Mouse (Mus musculus) embryonic stem cell, embryonic (primary cell): ENCODE data around the gene Dynll1.

Experiments
- CTCF ChIA-PET, 4 experiments: fragments of 300-600 bp in 2 of 4; fragments of 350-600 bp in 2 of 4; sonication (Branson Sonifier 250); formaldehyde crosslinking; loops; one replicate each; lab custom pipeline; 2022; ENCODE audit warnings: inconsistent platforms in 2 of 4; lab: Charles Lee
- POLR2A ChIA-PET, 4 experiments: fragments of 300-600 bp in 2 of 4; fragments of 350-600 bp in 2 of 4; sonication (Branson Sonifier 250); formaldehyde crosslinking; loops; one replicate each; lab custom pipeline; 2022; ENCODE audit warnings: antibody characterized with exemption in 4 of 4, inconsistent platforms in 1 of 4; lab: Charles Lee

Dynll1 gene

DNA sequence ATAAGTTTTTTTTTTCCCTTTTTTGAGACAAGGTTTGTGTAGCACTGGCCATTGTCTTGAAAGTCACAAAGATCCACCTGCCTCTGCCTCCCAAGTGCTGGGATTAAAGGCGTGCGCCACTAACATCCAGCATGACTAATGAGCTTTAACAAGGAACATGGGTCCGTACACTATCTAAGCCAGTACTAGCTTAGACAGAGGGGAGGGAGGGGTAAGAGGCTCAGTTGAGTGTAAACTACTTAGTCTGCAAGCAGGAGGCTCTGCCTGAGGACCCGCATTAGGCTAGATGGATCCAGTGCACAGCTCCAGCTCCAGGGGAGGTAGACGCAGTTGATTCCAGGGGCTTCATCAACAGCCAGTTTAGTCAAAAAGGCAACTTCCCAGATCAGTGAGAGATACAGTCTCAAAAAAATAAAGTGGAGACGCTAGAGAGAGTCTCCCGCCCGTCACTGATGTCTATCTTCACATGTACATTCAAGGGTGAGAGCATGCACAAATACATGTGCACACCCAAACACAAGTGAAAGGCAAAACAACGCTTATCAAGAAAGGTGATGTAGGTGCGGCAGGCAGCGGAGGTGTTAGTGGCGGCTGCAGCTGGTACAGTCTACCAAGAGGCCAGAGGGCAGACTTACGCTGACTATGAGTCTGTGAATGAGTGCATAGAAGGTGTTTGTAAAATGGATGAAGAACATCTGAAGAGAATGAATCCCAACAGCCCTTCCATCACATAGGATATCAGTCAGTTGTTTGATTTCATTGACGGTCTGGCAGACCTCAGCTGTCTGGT lies 38.1 kb downstream of the Dynll1 start:
- ChIA-PET POLR2A (interaction anchor here (0.5 to 3.8 kb wide), 14 partner anchors 9 to 275 kb away, joined by 3 to 31 read pairs (median 3); partner anchors contain the start of genes Rnf10 (in 2 of the 4) and Dynll1 (in 1 of the 4)), CTCF (interaction anchor here in 2 of 4 experiments (0.6 to 1.7 kb wide), 4 partner anchors 97 to 917 kb away, joined by 3 to 4 read pairs (median 3); no protein-coding TSS in a partner anchor)

DNA sequence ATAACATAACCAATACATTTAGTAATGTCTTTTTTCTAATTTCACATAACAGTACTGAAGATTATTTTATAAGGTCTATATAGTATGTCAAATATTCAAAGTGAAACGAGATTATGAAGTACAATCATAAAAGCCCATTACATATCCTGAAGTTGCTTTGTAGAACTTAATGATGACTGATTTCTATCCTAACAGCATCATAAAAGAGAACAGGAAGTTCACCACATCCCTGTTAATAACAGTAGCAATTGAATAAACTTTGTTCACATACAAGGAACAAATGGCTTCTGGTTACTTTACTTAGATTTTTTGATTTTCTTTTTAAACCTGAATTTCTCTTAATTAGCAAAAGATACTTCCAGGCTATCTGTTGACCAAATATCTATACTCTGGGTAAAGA lies 38.9 kb downstream of the Dynll1 start:
- ChIA-PET POLR2A (interaction anchor here in 3 of 4 experiments (0.5 to 3.8 kb wide), 11 partner anchors 10 to 228 kb away, joined by 3 to 31 read pairs (median 5); partner anchors contain the start of genes Rnf10 (in 2 of the 3) and Dynll1 (in 1 of the 3)), CTCF (interaction anchor here in 1 of 4 experiments (0.6 kb wide), 1 partner anchor 916 kb away, joined by 3 read pairs; no protein-coding TSS in a partner anchor)

DNA sequence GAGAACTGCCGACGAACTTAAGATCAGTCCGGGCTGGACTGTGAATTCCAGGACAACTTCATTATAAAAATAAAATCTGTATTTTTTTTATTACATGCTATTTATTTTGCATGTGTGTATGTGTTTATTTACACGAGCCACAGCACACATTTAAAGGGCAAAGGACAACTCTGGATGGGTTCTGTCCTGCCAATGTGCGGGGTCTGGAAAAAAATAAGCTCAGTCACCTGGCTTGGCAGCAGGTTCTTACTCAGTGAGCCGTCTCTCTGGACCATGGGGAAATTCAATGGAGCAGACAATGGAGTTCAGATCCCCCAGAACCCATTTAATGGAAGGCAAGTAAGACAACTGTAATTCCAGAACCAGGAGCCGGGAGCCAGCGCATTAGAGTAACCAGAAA lies 39.7 kb downstream of the Dynll1 start:
- ChIA-PET POLR2A (interaction anchor here (0.6 to 3.8 kb wide), 24 partner anchors 9 to 281 kb away, joined by 3 to 23 read pairs (median 4); partner anchors contain the start of genes Dynll1 (in 2 of the 4), Rnf10 (in 2 of the 4), Acads (in 1 of the 4) and Mlec (in 1 of the 4)), CTCF (interaction anchor here in 2 of 4 experiments (0.6 kb wide), 2 partner anchors 193 to 657 kb away, joined by 3 to 25 read pairs; no protein-coding TSS in a partner anchor)

DNA sequence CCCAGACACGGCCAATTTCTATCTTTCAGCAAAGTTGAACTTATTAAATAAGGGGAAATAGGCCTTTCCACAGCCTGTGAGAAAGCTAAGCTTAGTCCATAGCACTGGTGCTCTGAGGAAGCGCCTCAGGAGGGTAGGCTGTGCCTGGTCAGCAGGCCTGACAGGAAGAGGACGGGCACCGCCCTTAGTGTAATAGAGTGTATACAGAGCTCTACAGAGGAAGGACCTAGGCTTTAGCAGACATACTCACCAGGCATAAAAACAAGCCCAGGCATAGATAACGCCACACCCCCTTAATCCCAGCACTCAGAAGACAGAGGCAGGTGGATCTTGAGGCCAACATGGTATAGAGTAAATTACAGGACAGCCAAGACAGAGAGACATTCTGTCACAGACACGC lies 40.4 kb downstream of the Dynll1 start:
- ChIA-PET CTCF (interaction anchor here in 3 of 4 experiments (0.5 to 1.0 kb wide), 5 partner anchors 14 to 194 kb away, joined by 3 to 26 read pairs (median 4); no protein-coding TSS in a partner anchor), POLR2A (interaction anchor here in 3 of 4 experiments (0.6 to 2.3 kb wide), 26 partner anchors 8 to 506 kb away, joined by 3 to 19 read pairs (median 4); partner anchors contain the start of genes Dynll1 (in 2 of the 3), Acads (in 1 of the 3), Mlec (in 1 of the 3) and Pop5 (in 1 of the 3))

DNA sequence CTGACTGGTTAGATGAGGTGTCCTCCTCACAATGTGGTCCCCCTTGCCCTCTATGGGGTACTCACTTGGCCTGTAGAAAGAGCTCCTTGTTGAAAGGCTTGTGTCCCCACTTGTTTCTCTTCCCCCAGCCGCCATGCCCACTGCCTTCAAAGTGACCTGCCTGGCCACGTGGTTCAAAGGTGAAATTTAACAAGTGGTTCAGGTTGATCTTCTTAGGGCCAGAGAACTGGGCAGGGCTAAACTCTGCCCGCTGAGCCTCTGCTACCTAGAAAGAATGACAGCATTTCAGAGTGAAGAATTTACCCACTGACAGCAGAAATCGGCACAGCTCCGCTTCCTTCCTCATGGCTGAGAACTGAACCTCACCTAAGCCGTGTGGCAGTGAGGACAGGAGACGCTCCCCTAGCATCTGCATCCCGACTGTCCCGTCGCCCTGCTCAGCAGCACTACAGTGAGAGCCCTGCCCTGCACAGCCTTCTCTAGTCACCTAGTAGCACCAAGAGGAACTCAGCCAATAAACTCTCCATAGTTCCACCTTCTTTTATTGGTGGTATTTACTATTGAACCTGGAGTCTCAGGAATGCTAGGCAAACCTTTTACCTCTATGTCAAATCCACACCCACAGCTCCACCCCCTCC lies 43.8 kb downstream of the Dynll1 start:
- CTCF ChIA-PET = interaction anchor here in 1 of 4 experiments (0.5 kb wide), 1 partner anchor 77 kb away, joined by 3 read pairs; no protein-coding TSS in a partner anchor
- POLR2A ChIA-PET = interaction anchor here in 3 of 4 experiments (0.6 to 4.7 kb wide), 16 partner anchors 9 to 235 kb away, joined by 3 to 26 read pairs (median 4); partner anchors contain the start of gene Rnf10 (in 2 of the 3)

DNA sequence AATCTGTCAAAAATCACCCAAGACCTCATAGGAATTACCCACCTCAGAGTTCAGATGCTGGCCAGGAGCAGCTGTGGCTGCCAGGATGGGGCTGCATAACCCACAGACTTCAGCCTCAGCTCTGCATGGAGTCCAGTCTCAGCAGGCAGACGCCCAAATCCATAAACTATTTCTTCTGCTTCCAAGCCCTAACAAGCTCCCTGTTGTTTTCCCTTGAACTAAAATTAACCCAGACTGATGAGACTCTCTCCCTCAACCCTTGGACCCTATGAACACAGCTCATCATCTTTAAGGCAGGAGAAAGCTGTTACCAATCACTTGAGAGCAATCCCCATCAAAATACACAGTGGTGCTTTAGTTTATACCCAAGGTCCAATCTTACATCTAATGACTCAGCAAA lies 45.3 kb downstream of the Dynll1 start:
- CTCF ChIA-PET = interaction anchor here in 2 of 4 experiments (0.6 to 1.5 kb wide), 2 partner anchors 19 to 1030 kb away, joined by 3 to 5 read pairs; no protein-coding TSS in a partner anchor
- POLR2A ChIA-PET = interaction anchor here in 3 of 4 experiments (0.6 to 4.7 kb wide), 12 partner anchors 9 to 37 kb away, joined by 3 to 26 read pairs (median 5); partner anchors contain the start of gene Rnf10 (in 2 of the 3)
